Mouse (Mus musculus) regulatory T cell (primary cell): Measurements from ENCODE around the gene Spock1.

Experiments
- in situ Hi-C: fragments of 300-600 bp; cut with MboI, MseI; formaldehyde crosslinking; loops from one replicate; pipeline ENCODE4 v1.15.1; 2025; ENCODE audit warnings: high pct_unique_total_duplicates

Spock1 gene

GRCm38 (mm10) chr13:57372141-57372700 lies 535.9 kb downstream of the Spock1 start:
- in situ Hi-C loops: no loop called here
